Mouse (Mus musculus) mesoderm, embryonic 11.5 days (tissue): ENCODE measurements around the gene Fam83c.
"Not testable (repeated sequence)": the region's sequence is repeated elsewhere in the genome, so short reads cannot be mapped to it uniquely, and the experiment has no call there.

Source experiments
- DNase-seq: peaks from one replicate; pipeline ENCODE4 v3.0.0-alpha.2; 2012; ENCODE audit warnings: low read depth, low spot score

The Fam83c gene

DNA sequence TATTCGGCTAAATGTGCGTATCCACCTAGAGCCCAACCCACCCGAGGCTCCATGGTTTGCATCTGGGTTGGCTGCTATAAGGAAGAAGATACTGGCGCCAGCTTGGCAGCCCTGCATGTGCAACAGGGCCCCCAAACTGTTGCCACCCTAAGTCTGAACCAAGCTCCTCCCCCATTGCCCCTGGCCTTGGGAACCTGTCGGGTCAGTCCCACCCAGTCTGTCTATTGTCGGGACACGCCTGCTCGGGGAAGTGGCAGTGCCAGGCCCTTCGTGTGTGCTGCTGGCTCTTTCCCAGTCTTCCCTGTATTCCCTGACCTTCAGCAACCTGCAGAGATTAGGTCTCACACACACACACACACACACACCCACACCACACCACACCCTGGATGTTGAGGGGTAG lies at the start of gene Fam83c:
Fam83c (minus strand) TSS at position 123 of the 400 bp plus-strand sequence.
- no peak for DNase-seq

GRCm38 (mm10) chr2:155882087-155882486 lies 47.4 kb upstream of the Fam83c start:
- DNase-seq, result no peak

DNA sequence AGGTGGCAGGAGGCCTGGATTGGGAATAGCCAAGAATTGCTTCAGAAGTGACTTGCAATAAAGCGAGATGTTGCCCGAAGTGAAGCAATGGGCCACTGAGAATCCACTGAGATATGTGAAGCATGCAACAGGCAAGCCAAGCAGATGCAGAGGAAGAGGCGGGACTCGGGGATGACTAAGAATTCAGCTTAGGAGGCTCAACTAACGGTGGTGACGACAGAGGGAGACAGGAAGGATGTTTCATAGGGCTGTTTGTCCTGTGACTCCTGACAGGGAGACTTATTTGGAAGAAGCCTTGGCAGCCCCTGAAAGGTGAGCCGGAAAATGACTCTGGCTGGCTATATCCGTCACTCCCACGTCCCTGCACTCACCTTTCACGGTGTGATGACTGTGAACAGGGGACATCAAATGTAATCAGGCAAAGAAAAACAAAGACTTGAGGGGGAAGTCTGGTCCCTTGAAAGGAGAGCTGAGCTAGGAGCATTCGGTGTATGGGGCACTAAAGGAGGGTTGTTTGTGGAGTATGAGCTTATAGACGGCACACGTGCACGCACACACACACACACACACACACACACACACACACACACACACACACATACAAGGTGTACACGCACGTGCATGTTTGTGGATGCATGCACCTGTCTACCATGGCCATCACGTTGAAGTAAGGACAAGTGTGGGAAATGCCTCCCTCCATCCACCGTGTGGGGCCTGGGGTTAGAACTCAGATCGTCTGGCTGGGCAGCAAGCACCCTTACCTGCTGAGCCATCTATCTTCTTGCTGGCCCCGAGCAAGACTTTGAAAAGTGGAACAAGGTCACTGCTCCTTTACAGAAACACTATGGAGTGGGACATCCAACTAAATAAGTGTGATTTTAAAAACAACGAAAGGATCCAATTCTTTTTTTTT lies 44.6 kb upstream of the Fam83c start:
- DNase-seq, result no peak

DNA sequence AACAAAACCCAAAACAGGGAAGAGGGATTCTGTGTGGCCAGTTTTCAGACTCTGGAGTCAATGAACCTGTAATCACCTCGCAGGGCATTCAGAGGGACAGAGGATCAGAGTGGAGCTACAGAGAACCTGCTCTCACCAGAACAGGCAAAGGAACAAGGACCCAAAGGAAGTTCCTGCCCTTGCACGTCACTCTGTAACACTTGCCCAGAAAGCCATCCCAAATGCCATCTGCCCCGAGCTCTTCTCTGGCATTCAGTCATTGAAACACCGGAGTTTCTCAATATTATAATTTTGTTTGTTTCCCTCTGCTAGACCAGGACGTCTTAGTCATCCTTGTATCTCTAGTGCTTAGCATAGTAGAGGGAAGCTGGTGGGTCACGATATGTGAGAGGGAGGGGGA lies 39.0 kb upstream of the Fam83c start:
- DNase-seq, result no peak

DNA sequence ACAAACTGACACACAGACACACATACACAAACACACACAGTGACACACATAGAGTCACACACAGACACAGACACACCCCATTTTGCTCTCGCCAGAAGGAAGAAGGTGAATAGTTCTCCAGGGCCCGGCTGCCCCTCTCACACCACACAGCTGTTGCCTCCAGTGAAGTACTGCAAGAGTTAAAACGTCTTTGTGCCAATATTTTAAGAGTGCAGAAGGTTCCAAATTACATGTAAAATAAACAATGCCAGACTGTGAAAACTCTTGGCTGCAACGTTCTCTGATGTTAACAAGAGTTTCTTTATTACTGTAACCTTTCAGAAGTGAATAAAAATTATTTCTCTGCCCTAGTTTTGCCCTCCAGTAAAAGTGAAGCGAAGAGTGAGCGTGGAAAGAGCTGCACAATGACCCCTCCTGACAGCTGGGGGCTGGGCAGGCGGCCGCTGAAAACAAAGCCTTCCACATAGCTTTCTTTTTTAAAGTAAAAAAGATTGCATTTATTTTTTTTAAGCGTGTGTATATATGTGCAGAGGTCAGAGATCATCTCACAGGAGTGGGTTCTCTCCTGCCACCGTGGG lies 38.4 kb upstream of the Fam83c start:
- DNase-seq, result no peak

GRCm38 (mm10) chr2:155872486-155872885 lies 37.8 kb upstream of the Fam83c start:
- DNase-seq, result no peak

GRCm38 (mm10) chr2:155869772-155870171 lies 35.1 kb upstream of the Fam83c start:
- DNase-seq, result no peak

DNA sequence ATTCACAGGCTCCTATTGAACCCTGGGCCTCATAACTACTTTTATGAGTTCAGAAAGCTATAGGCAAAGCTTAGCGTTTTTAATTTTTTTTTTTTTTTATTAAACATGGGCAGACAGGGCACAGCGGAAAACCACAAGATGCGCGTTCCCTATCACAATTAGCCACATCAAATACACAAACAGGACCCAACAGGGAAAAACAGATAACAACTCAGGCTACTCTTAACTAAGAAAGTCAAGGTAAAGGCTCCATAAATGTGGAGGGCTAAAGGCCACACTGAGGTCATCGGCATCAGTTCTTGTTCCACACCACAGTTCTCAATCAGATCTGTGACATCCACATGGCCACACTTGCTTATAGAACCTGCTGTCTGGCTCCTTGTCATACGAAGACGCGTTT lies 33.7 kb upstream of the Fam83c start:
- no peak for DNase-seq

GRCm38 (mm10) chr2:155863301-155863867 lies 28.7 kb upstream of the Fam83c start:
- DNase-seq, result peak; percentile 65

DNA sequence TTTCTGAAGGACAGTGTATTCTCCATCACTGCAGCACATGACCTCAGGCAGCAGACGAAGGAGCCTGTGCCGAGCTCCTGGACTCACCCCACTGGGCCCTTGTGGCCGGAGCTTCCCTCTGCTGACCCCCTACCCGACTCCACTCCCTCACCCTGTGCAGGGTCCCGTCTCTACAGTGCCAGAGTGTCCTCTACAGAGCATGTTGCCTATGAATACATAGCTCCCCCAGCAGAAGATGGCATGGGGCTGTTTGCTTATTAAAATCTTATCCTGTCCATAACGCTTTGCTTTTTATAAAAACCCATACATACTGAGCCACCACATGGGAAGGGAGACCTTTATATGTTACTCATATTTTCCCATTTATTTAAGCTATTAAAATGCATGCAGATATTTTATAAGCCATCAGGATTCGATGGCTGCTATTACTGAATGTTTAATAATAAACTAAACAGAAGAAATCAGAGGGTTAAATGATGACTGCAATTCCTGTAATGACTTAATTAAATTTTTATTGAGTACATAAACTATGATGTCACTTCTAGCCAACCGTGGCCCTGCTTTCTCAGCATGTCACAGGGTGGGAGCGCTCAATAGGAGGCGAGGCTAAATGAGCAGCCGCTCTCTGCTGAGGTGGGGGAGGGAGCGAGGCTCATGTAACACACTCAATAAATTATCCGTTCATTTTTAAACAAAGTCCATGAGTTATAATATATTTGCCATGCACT lies 28.1 kb upstream of the Fam83c start:
- peak; percentile 60 for DNase-seq

DNA sequence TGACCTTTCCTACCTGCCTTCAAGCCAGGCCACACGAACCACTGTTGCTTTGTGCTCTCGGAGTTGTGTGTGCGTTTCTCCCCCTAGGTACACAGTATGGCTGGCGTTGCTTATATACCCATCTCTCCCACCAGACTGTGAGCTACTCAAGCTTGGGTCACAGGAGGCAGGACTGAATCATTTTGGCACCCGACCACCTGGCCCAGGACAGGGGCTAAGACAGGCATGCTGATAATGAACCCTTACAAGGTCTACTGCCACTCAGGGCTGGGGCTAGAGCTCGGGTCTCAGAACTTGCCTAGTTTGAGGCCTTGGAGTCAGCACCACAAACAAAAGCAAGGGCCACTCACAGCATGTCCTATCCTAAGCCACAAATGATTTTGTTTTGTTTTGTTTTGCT lies 26.9 kb upstream of the Fam83c start:
- DNase-seq, result no peak

DNA sequence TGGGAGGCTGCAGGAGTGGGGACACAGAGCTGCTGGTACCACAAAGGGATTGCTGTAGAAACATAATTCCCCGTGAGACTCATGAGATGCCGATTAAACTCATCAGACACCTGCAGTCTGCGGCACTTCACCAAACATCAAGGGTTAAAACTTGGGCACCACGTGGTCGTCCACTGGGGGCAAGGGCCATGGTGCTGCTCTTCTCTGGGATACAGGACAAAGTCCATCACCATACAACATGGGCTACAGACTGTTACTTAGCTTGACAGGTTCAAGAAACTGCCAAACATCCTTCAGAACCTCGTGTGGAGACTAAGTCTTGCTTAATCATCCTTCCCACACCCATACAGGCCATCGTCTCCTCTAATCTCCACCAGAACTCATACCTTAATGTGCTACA lies 25.4 kb upstream of the Fam83c start:
- no peak for DNase-seq

- no peak for DNase-seq
These were observed 17.9 kb upstream of the Fam83c start for GRCm38 (mm10) chr2:155852536-155852935.

- no peak for DNase-seq
These were observed 15.5 kb upstream of the Fam83c start for GRCm38 (mm10) chr2:155850120-155850519.

DNA sequence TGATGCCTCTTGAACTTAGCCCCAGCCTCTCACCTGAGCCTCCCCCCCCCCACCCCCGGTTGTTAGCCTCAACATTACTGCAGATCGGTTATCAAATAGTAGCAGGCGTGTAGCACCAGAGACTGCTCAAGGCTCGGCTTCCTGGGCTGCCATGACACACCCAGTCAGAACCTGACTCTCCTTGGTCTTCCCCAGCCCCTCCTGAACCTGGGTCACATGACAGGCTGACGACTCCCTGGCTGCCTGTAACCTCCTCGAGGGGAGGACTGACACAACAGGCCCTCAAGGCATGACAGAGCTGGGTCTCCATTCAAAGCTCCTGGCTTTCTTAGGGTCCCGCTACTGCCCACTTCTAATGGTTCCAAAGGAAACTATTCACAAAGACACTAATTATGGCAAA lies 14.8 kb upstream of the Fam83c start:
- no peak for DNase-seq

DNA sequence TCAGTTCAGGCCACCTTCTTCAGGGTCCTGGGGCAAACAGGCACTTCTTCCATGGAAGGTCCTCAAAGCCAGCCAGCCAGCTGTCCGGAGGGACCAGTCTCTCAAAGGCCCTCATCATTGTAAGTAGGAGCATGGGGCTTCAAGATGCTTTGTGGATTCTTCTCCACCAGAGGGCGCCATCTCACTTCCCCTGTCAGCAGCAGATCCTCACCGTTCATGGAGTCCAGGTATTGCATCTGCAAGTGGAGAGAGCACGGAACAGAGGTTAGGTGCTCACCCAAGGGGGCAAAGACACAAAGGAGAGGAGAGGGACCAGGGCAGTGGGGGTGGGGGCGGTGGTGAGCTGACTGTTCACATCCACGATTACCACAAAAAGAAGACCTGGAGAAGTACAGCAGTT lies 13.6 kb upstream of the Fam83c start:
- peak; percentile 85 for DNase-seq

- no peak for DNase-seq
These were observed 12.3 kb upstream of the Fam83c start for GRCm38 (mm10) chr2:155846930-155847329.

DNA sequence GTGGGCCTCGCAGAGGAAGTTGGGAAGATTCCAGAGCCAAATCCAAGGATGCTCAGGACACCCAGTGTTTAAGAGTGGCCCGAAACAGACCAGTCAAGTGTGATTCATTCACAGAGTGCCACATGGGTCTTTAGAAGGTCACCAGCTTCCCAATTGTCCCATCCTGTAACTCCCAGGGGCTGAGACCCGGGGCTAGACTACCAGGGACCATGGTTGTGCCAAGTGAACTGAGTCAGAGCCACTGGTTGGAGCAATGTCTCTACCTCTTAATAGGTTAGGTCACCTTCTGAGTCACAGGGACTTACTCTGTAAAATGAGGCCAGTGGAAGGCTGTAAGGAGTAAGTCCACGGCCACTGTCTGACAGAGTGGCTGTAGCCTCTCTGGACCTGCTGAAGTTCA lies 4.3 kb upstream of the Fam83c start:
- no peak for DNase-seq

GRCm38 (mm10) chr2:155837961-155838360 lies 3.3 kb upstream of the Fam83c start:
- no peak for DNase-seq

GRCm38 (mm10) chr2:155832087-155832486 lies 2.6 kb downstream of the Fam83c start:
- not testable (repeated sequence) for DNase-seq

- DNase-seq, result no peak
These were observed 3.4 kb downstream of the Fam83c start for GRCm38 (mm10) chr2:155831302-155831701.

DNA sequence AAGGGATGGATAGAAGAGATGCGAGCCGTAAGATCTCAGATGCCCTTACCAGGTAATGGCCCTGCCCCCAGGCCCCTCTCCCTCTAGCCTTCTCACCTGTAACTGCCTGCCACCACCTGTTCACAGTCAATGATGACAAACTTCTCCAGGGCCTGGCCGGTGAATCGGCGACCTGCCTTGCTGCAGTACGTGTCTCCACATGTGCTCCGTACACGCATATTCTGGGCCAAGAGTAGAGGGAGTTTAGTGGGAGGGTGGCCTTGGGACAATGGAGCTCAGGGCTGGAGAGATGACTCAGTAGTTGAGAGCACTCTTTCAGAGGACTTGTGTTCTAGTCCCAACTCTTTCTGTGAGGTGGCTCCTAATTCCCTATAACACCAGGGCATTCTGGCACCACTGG lies 3.8 kb downstream of the Fam83c start:
- no peak for DNase-seq
